Mouse (Mus musculus) lung, postnatal 0 days (tissue): ENCODE measurements around the gene Zfp704. TPM values are rescaled to one million over a fixed set of nuclear protein-coding genes. Genes with fewer than 3 reads are reported as not detected.
A peak's percentile ranks its signal among the peaks of the same experiment; 100 is the strongest.

Experiments
- ATAC-seq: fragments of 200-750 bp; cut with Nextera tagmentation; 2 replicates; pipeline ENCODE4 v1.8.0; 2017; ENCODE audit warnings: moderate library complexity
- DNase-seq: peaks from one replicate; pipeline ENCODE4 v3.0.0-alpha.2; 2016; ENCODE audit warnings: low spot score
- H3K27ac ChIP-seq: fragments of 300-500 bp; sonication (generic); 2 replicates; pipeline ENCODE4 v1.5.1; 2014; ENCODE audit warnings: antibody characterized with exemption, mild to moderate bottlenecking, low read length, mixed read lengths
- H3K27me3 ChIP-seq: fragments of 300-500 bp; sonication (generic); replicated peaks from 2 replicates; pipeline ENCODE4 v1.6.1; 2014; ENCODE audit warnings: low read length, mixed read lengths; ENCODE audit not compliant: insufficient read depth
- H3K36me3 ChIP-seq: fragments of 300-500 bp; sonication (generic); 2 replicates; pipeline ENCODE4 v1.6.1; 2014; ENCODE audit warnings: low read length, mixed read lengths; ENCODE audit not compliant: insufficient read depth
- H3K4me1 ChIP-seq: fragments of 300-500 bp; sonication (generic); 2 replicates; pipeline ENCODE4 v1.6.1; 2014; ENCODE audit warnings: antibody characterized with exemption, low read depth, low read length, mixed read lengths; ENCODE audit not compliant: insufficient read depth
- H3K4me2 ChIP-seq: fragments of 300-500 bp; sonication (generic); replicated peaks from 2 replicates; pipeline ENCODE4 v1.6.1; 2014; ENCODE audit warnings: low read depth, mild to moderate bottlenecking, low read length, moderate library complexity, mixed read lengths
- H3K4me3 ChIP-seq: fragments of 300-500 bp; sonication (generic); 2 replicates; pipeline ENCODE4 v1.5.1; 2014; ENCODE audit warnings: low read depth, low read length
- H3K9ac ChIP-seq: fragments of 300-500 bp; sonication (generic); replicated peaks from 2 replicates; pipeline ENCODE4 v1.6.1; 2014; ENCODE audit warnings: low read depth, mild to moderate bottlenecking
- H3K9me3 ChIP-seq: fragments of 300-500 bp; sonication (generic); 2 replicates; pipeline ENCODE4 v1.6.1; 2016; ENCODE audit warnings: low read length, mixed read lengths
- CTCF ChIP-seq: IDR thresholded peaks from 2 replicates; pipeline ENCODE4 v1.5.1; 2016; ENCODE audit warnings: antibody characterized with exemption, mild to moderate bottlenecking
- EP300 ChIP-seq: IDR thresholded peaks from 2 replicates; pipeline ENCODE4 v1.6.1; 2016; ENCODE audit warnings: antibody characterized with exemption, mild to moderate bottlenecking, control low read depth
- WGBS: fragments of 180-500 bp; shearing (Covaris S2); extraction: QIAGEN DNeasy Blood & Tissue Kit; methylation state at CpG from one replicate; pipeline ENCODE4 v1.1.7; 2014; 5-methylcytosine and 5-hydroxymethylcytosine counted together
- polyA plus RNA-seq: library from polyadenylated mRNA; unstranded; fragments of >200 nt; fragmentation: Nextera tagmentation; extraction: Ambion mirVana; gene quantifications from 2 replicates; pipeline ENCODE4 v1.2.1, GENCODE M21; 2015

Gene Zfp704
- polyA plus RNA-seq, 1 experiment from 2014 or later: 5.9 TPM

GRCm38 (mm10) chr3:9608906-9609580, 842 bp downstream of the Zfp704 start:
- TF ChIP-seq CTCF (no peak), EP300 (no peak)
- Histone ChIP-seq H3K4me2 (peak overlapping the region; percentile 98), H3K27ac (peak overlapping the region; percentile 92), H3K36me3 (no peaks in the 10 kb centered on the region), H3K9ac (peak overlapping the region; percentile 56), H3K4me1 (peaks cover 4% of the 10 kb centered on the region; the same call in 1 of the 2 replicates), H3K27me3 (0 out of 2 replicates have a peak, but pooled peaks cover 2% of the 10 kb centered on the region), H3K4me3 (peak overlapping the region; percentile 85), H3K9me3 (no peaks in the 10 kb centered on the region)
- peak; percentile 69 for DNase-seq
- peak; percentile 34 for ATAC-seq
- WGBS: under 1% methylated on average over 26 of the region's 94 CpGs

DNA sequence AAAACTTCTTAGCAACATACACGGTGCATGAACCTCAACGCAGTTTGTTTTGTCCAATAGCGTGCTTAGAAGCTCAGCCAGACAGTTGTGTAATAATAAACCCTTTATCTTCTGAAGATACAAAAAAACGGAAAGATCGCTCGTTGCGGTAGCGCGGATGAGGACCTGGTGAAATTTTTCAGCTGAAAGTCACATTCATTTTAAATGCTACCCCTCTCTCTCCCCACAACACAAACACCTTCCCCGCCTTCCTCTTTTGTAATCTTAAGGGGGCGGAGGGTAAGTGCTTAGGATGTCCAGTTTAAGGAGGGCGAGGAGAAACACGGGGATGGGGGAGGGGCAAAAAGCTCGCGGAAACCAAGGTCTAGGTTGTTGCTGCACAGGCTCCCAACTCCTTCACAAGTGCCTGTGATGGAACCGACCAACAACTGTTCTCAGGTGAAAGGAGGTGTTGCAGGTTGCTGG, 1.4 kb downstream of the Zfp704 start:
- Histone ChIP-seq H3K27ac (peak overlapping the region; percentile 92; the same call in 1 of the 2 replicates), H3K4me1 (peaks cover 4% of the 10 kb centered on the region; the same call in 1 of the 2 replicates), H3K4me2 (peak overlapping the region; percentile 98), H3K4me3 (peak overlapping the region; percentile 85), H3K9me3 (no peaks in the 10 kb centered on the region), H3K36me3 (no peaks in the 10 kb centered on the region), H3K9ac (peak overlapping the region; percentile 56), H3K27me3 (0 out of 2 replicates have a peak, but pooled peaks cover 2% of the 10 kb centered on the region)
- TF ChIP-seq EP300 (no peak), CTCF (no peak; the same call in 1 of the 2 replicates)
- WGBS: under 1% methylated on average over 16 of the region's 16 CpGs
- peak; percentile 45 for ATAC-seq
- DNase-seq: peak; percentile 81

GRCm38 (mm10) chr3:9607686-9608085, 2.2 kb downstream of the Zfp704 start:
- WGBS: 61% methylated on average over 5 of the region's 5 CpGs
- TF ChIP-seq EP300 (no peak), CTCF (no peak)
- peak overlapping the region; percentile 98; the same call in 1 of the 2 replicates for H3K4me2 ChIP-seq
- H3K9me3 ChIP-seq: no peaks in the 10 kb centered on the region
- 0 out of 2 replicates have a peak, but pooled peaks cover 2% of the 10 kb centered on the region for H3K27me3 ChIP-seq
- H3K4me1 ChIP-seq: peaks cover 4% of the 10 kb centered on the region; the same call in 1 of the 2 replicates
- DNase-seq (no peak), ATAC-seq (no peak)
- H3K36me3 ChIP-seq: no peaks in the 10 kb centered on the region
- H3K9ac ChIP-seq: no peak overlapping the region
- H3K4me3 ChIP-seq: peak overlapping the region; percentile 85; the same call in 1 of the 2 replicates
- no peak overlapping the region for H3K27ac ChIP-seq

GRCm38 (mm10) chr3:9605784-9606706, 3.8 kb downstream of the Zfp704 start:
- 57% methylated on average over 11 of the region's 11 CpGs for WGBS
- no peaks in the 10 kb centered on the region for H3K27me3 ChIP-seq
- no peak overlapping the region for H3K9ac ChIP-seq
- no peak overlapping the region for H3K4me3 ChIP-seq
- TF ChIP-seq CTCF: no peak
- TF ChIP-seq EP300: no peak
- H3K4me1 ChIP-seq: peaks cover 4% of the 10 kb centered on the region; the same call in 1 of the 2 replicates
- no peaks in the 10 kb centered on the region for H3K36me3 ChIP-seq
- ATAC-seq: no peak
- no peak for DNase-seq
- no peaks in the 10 kb centered on the region for H3K9me3 ChIP-seq
- H3K27ac ChIP-seq: no peak overlapping the region
- H3K4me2 ChIP-seq: no peak overlapping the region

GRCm38 (mm10) chr3:9604941-9605340, 4.9 kb downstream of the Zfp704 start:
- Histone ChIP-seq H3K4me1 (no peaks in the 10 kb centered on the region), H3K4me3 (no peak overlapping the region), H3K36me3 (no peaks in the 10 kb centered on the region), H3K9ac (no peak overlapping the region), H3K9me3 (no peaks in the 10 kb centered on the region), H3K27ac (no peak overlapping the region), H3K4me2 (no peak overlapping the region), H3K27me3 (no peaks in the 10 kb centered on the region)
- DNase-seq (no peak), ATAC-seq (no peak)
- 86% methylated on average over 7 of the region's 7 CpGs for WGBS
- no peak for TF ChIP-seq CTCF
- TF ChIP-seq EP300: no peak

DNA sequence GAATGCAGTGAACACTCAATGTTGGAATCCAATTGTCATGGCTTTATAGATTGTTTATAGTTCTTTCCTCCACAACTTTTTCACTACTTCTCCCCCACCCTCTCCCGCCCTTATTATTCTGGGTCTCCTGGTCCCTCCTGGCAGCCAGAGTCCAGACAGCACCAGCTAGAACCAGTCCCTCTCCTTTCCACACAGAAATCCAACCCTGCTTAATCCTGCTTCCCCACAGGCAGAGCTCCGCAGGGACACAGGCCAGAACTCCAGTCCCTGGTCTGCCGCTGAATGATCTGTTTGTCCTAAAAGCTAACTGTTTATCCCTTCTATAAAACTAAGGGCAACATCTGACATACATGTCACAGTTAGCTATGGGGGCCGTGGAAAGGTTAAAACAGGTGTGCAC, 6.0 kb downstream of the Zfp704 start:
- Histone ChIP-seq H3K9ac (no peak overlapping the region), H3K27me3 (no peaks in the 10 kb centered on the region), H3K4me1 (no peaks in the 10 kb centered on the region), H3K4me2 (no peak overlapping the region), H3K27ac (no peak overlapping the region), H3K36me3 (no peaks in the 10 kb centered on the region), H3K9me3 (no peaks in the 10 kb centered on the region), H3K4me3 (no peak overlapping the region)
- ATAC-seq: no peak
- TF ChIP-seq CTCF: no peak
- no peak for TF ChIP-seq EP300
- WGBS: 72% methylated on average over 4 of the region's 4 CpGs
- DNase-seq: no peak
